Comparison of ENCODE assay signal across 22 mouse cellular contexts in genomic region chr2:118011679-118012078, GRCm38 (mm10).
DNase-seq lines count a peak whose midpoint lies in the region; ATAC-seq and TF ChIP-seq lines count a peak whose summit lies in the region.
"Had no signal": no experiment of that assay in that cellular context is flagged by ENCODE, and none has a peak within 500 bp of the region (broad histone marks: within the 10 kb centered on the region; RNA-seq: fewer than 3 reads in every experiment).

No protein-coding gene starts in this region.

- no peaks in the 10 kb centered on the region for H3K27me3 ChIP-seq in lung, postnatal 0 days (replicated peaks; ENCODE audit: insufficient read depth, low read length)
- H3K27me3 ChIP-seq: embryonic facial prominence, embryonic 12.5 days; liver, embryonic 15.5 days; midbrain, embryonic 13.5 days; neural tube, embryonic 15.5 days; stomach, embryonic 15.5 days had no signal

- no peak overlapping the region for H3K4me2 ChIP-seq in lung, postnatal 0 days (replicated peaks; ENCODE audit: low read depth, low read length)
- H3K4me2 ChIP-seq: embryonic facial prominence, embryonic 12.5 days; liver, embryonic 15.5 days; midbrain, embryonic 13.5 days; neural tube, embryonic 15.5 days; stomach, embryonic 15.5 days had no signal

- peaks cover 5% of the 10 kb centered on the region; the same call in 1 of the 2 replicates for H3K4me1 ChIP-seq in lung, postnatal 0 days (ENCODE audit: insufficient read depth, low read depth, low read length)
- H3K4me1 ChIP-seq: midbrain, embryonic 13.5 days; neural tube, embryonic 15.5 days had no signal

- ATAC-seq in lung, postnatal 0 days: no peak
- ATAC-seq in hematopoietic stem cell, adult 5-6 weeks (replicated peaks in 1 of 2; ENCODE audit: insufficient read depth in 1 of 2, low FRiP score in 2 of 2, low TSS enrichment in 1 of 2, low read depth in 1 of 2, poor library complexity in 2 of 2, severe bottlenecking in 2 of 2): peak; percentile 50 to 68
- peak; percentile 37; the same call in 1 of the 2 replicates for ATAC-seq in monocyte, adult 5-6 weeks (replicated peaks; ENCODE audit: insufficient number of reproducible peaks, low FRiP score, low TSS enrichment, poor library complexity, severe bottlenecking)
- ATAC-seq: midbrain, embryonic 13.5 days had no signal

- no peak overlapping the region for H3K27ac ChIP-seq in lung, postnatal 0 days (ENCODE audit: low read length)
- H3K27ac ChIP-seq: embryonic facial prominence, embryonic 12.5 days; heart, adult 2 months; liver, embryonic 15.5 days; midbrain, embryonic 13.5 days; neural tube, embryonic 15.5 days; stomach, embryonic 15.5 days had no signal

- TF ChIP-seq CTCF in lung, postnatal 0 days (IDR thresholded peaks at IDR 0.05): no peak

- H3K36me3 ChIP-seq in lung, postnatal 0 days (ENCODE audit: insufficient read depth, low read length): no peaks in the 10 kb centered on the region
- H3K36me3 ChIP-seq: embryonic facial prominence, embryonic 12.5 days; G1E; liver, embryonic 15.5 days; midbrain, embryonic 13.5 days; neural tube, embryonic 15.5 days; stomach, embryonic 15.5 days had no signal

- WGBS in lung, postnatal 0 days: 77% methylated on average over 7 of the region's 7 CpGs

- 0 out of 2 replicates have a peak, but pooled peaks have one; percentile 18 for TF ChIP-seq EP300 in lung, postnatal 0 days (IDR thresholded peaks at IDR 0.05)

- H3K4me3 ChIP-seq in lung, postnatal 0 days (ENCODE audit: low read depth, low read length): no peak overlapping the region
- H3K4me3 ChIP-seq: embryonic facial prominence, embryonic 12.5 days; heart, adult 2 months; liver, embryonic 15.5 days; midbrain, embryonic 13.5 days; neural tube, embryonic 15.5 days; stomach, embryonic 15.5 days had no signal

- H3K9me3 ChIP-seq in lung, postnatal 0 days (ENCODE audit: low read length): no peaks in the 10 kb centered on the region
- H3K9me3 ChIP-seq: embryonic facial prominence, embryonic 12.5 days; liver, embryonic 15.5 days; midbrain, embryonic 13.5 days; neural tube, embryonic 15.5 days; stomach, embryonic 15.5 days had no signal

- intact Hi-C loops in heart, postnatal 25 days (cut with DNase I): no loop called here

- no peak overlapping the region for H3K9ac ChIP-seq in lung, postnatal 0 days (replicated peaks; ENCODE audit: low read depth)
- H3K9ac ChIP-seq: embryonic facial prominence, embryonic 12.5 days; liver, embryonic 15.5 days; midbrain, embryonic 13.5 days; neural tube, embryonic 15.5 days; stomach, embryonic 15.5 days had no signal

- DNase-seq in heart, adult 9 months (ENCODE audit: low spot score in 2 of 2): peak; percentile 13 to 32
- DNase-seq in heart, postnatal 25 days (ENCODE audit: low spot score): no peak
- DNase-seq in lung, postnatal 0 days (ENCODE audit: low spot score): peak; percentile 52
- no peak for DNase-seq in lung, postnatal 4 days
- no peak for DNase-seq in kidney, postnatal 4 days
- DNase-seq in testis, postnatal 14 days (ENCODE audit: low spot score): no peak
- DNase-seq: adrenal gland, postnatal 14 days; cerebellum, adult 2 months; gastrocnemius, postnatal 10 days; kidney, adult 18-20 months; kidney, postnatal 14 days; lung, postnatal 14 days; right cerebral cortex, postnatal 25 days had no signal

Comparison
In these comparisons a context has a peak if more than half of its experiments do, and no peak if none do; other contexts are left out.
1. DNase-seq: peak in heart, adult 9 months (2 of 2) and lung, postnatal 0 days (single experiment); none in heart, postnatal 25 days (single experiment), lung, postnatal 4 days (0 of 2), kidney, postnatal 4 days (0 of 2) and testis, postnatal 14 days (single experiment).